Mouse (Mus musculus) erythroblast, embryonic 14.5 days (primary cell): ENCODE results near the gene Eif2ak3.

Experiments used
- GATA1 ChIP-seq: IDR thresholded peaks from 2 replicates; pipeline ENCODE4 v1.6.1; 2012; ENCODE audit warnings: low read length, inconsistent platforms, mixed read lengths
- TAL1 ChIP-seq: IDR thresholded peaks from 3 replicates; pipeline ENCODE4 v1.6.1; 2012; ENCODE audit warnings: low read length, inconsistent platforms, mixed read lengths

DNA sequence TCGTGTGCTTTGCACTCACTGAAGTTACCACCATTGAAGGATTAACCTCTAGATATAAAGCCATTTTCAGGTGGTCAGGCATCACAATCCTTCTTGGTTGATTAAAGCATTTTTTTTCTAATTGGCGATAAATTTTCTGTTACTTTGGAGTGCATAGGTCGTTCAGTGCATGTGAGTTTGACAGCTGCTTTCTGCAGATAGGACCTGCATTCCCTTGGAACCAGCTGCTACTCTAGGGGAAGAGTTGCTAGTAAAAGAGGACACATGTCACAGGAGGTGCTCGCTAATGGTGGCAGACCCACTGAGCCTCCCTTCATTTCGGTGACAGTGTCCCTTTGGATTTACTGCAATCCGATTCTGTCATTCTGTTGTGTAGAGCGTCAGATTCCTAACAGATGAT is 28.3 kb downstream of the Eif2ak3 start:
- TF ChIP-seq GATA1 (no peak), TAL1 (no peak)
